Mouse (Mus musculus) midbrain, embryonic 16.5 days (tissue): Measurements from ENCODE around the gene Gm10024. TPM values are rescaled to one million over a fixed set of nuclear protein-coding genes. Genes with fewer than 3 reads are reported as not detected.
"Not testable (repeated sequence)": the region's sequence is repeated elsewhere in the genome, so short reads cannot be mapped to it uniquely, and the experiment has no call there.

ENCODE experiments used
- ATAC-seq: fragments of 200-750 bp; cut with Nextera tagmentation; 2 replicates; pipeline ENCODE4 v1.8.0; 2017; ENCODE audit warnings: moderate TSS enrichment
- H3K27ac ChIP-seq: fragments of 300-500 bp; sonication (generic); 2 replicates; pipeline ENCODE4 v1.5.1; 2014; ENCODE audit warnings: mild to moderate bottlenecking, low read length, mixed read lengths
- H3K27me3 ChIP-seq: fragments of 300-500 bp; sonication (generic); 2 replicates; pipeline ENCODE4 v1.6.1; 2014; ENCODE audit warnings: low read depth, low read length, mixed read lengths; ENCODE audit not compliant: control insufficient read depth, insufficient read depth
- H3K36me3 ChIP-seq: fragments of 300-500 bp; sonication (generic); 2 replicates; pipeline ENCODE4 v1.6.1; 2014; ENCODE audit warnings: mild to moderate bottlenecking, low read length, moderate library complexity, mixed read lengths; ENCODE audit not compliant: control insufficient read depth, insufficient read depth
- H3K4me1 ChIP-seq: fragments of 300-500 bp; sonication (generic); 2 replicates; pipeline ENCODE4 v1.6.1; 2014; ENCODE audit warnings: mild to moderate bottlenecking, low read length, mixed read lengths; ENCODE audit not compliant: control insufficient read depth, insufficient read depth
- H3K4me2 ChIP-seq: fragments of 300-500 bp; sonication (generic); 2 replicates; pipeline ENCODE4 v1.6.1; 2014; ENCODE audit warnings: mild to moderate bottlenecking, low read length, mixed read lengths
- H3K4me3 ChIP-seq: fragments of 300-500 bp; sonication (generic); 2 replicates; pipeline ENCODE4 v1.5.1; 2014; ENCODE audit warnings: low read depth, mild to moderate bottlenecking, low read length, moderate library complexity, mixed read lengths
- H3K9ac ChIP-seq: fragments of 300-500 bp; sonication (generic); 2 replicates; pipeline ENCODE4 v1.6.1; 2014; ENCODE audit warnings: low read depth, low read length, mixed read lengths
- H3K9me3 ChIP-seq: fragments of 300-500 bp; sonication (generic); replicated peaks from 2 replicates; pipeline ENCODE4 v1.6.1; 2014; ENCODE audit warnings: mild to moderate bottlenecking, low read length, mixed read lengths; ENCODE audit not compliant: control insufficient read depth, poor library complexity, severe bottlenecking
- WGBS: fragments of 180-500 bp; shearing (Covaris S2); extraction: QIAGEN DNeasy Blood & Tissue Kit; methylation state at CpG from one replicate; pipeline ENCODE4 v1.1.7; 2014; 5-methylcytosine and 5-hydroxymethylcytosine counted together
- polyA plus RNA-seq: library from polyadenylated mRNA; unstranded; fragments of >200 nt; fragmentation: Nextera tagmentation; extraction: Ambion mirVana; gene quantifications from 2 replicates; pipeline ENCODE4 v1.2.1, GENCODE M21; 2015

Gm10024 gene
- polyA plus RNA-seq, 1 experiment from 2014 or later = not detected

- not testable (repeated sequence) for H3K36me3 ChIP-seq, H3K9me3 ChIP-seq, H3K4me3 ChIP-seq, H3K9ac ChIP-seq, H3K4me1 ChIP-seq, ATAC-seq, H3K4me2 ChIP-seq, H3K27ac ChIP-seq, H3K27me3 ChIP-seq
- WGBS = 87% methylated on average over 1 of the region's 1 CpGs
Measured at GRCm38 (mm10) chr10:77720299-77720698, 9.0 kb downstream of the Gm10024 start, which contains the start of gene Krtap12-1. Krtap12-1 (plus strand) TSS chr10:77720599.

- no peaks in the 10 kb centered on the region for H3K36me3 ChIP-seq
- no peak overlapping the region for H3K9ac ChIP-seq
- WGBS = 82% methylated on average over 8 of the region's 8 CpGs
- H3K4me1 ChIP-seq = no peaks in the 10 kb centered on the region
- no peak overlapping the region for H3K4me3 ChIP-seq
- H3K27ac ChIP-seq = no peak overlapping the region
- ATAC-seq = no peak
- no peaks in the 10 kb centered on the region for H3K27me3 ChIP-seq
- no peaks in the 10 kb centered on the region for H3K9me3 ChIP-seq
- H3K4me2 ChIP-seq = no peak overlapping the region
Measured at GRCm38 (mm10) chr10:77724855-77725254, 13.6 kb downstream of the Gm10024 start.

- Histone ChIP-seq H3K27me3 (no peaks in the 10 kb centered on the region), H3K4me3 (no peak within 1 kb of the TSS), H3K9me3 (no peaks in the 10 kb centered on the region), H3K4me1 (no peaks in the 10 kb centered on the region), H3K9ac (no peak within 1 kb of the TSS), H3K36me3 (no peaks in the 10 kb centered on the region), H3K4me2 (no peak within 1 kb of the TSS), H3K27ac (no peak within 1 kb of the TSS)
- ATAC-seq = no peak
- 42% methylated on average over 3 of the region's 3 CpGs for WGBS
Measured at GRCm38 (mm10) chr10:77726186-77726585, 14.9 kb downstream of the Gm10024 start, which contains the start of gene Gm10100. Gm10100 (plus strand) TSS chr10:77726486.

- Histone ChIP-seq H3K4me3 (no peak overlapping the region), H3K4me2 (no peak overlapping the region), H3K9me3 (no peaks in the 10 kb centered on the region), H3K36me3 (no peaks in the 10 kb centered on the region), H3K9ac (no peak overlapping the region), H3K27ac (no peak overlapping the region), H3K4me1 (no peaks in the 10 kb centered on the region), H3K27me3 (no peaks in the 10 kb centered on the region)
- 72% methylated on average over 4 of the region's 4 CpGs for WGBS
- no peak for ATAC-seq
Measured at GRCm38 (mm10) chr10:77728280-77728679, 17.0 kb downstream of the Gm10024 start.

- Histone ChIP-seq H3K9me3 (no peaks in the 10 kb centered on the region), H3K4me1 (no peaks in the 10 kb centered on the region), H3K27me3 (no peaks in the 10 kb centered on the region), H3K4me2 (no peak overlapping the region), H3K9ac (no peak overlapping the region), H3K27ac (no peak overlapping the region), H3K36me3 (no peaks in the 10 kb centered on the region), H3K4me3 (no peak overlapping the region)
- ATAC-seq = no peak
- WGBS = 49% methylated on average over 4 of the region's 4 CpGs
Measured at GRCm38 (mm10) chr10:77729241-77729640, 18.0 kb downstream of the Gm10024 start.

GRCm38 (mm10) chr10:77735928-77736327 lies 24.7 kb downstream of the Gm10024 start:
- no peaks in the 10 kb centered on the region for H3K36me3 ChIP-seq
- no peaks in the 10 kb centered on the region for H3K4me1 ChIP-seq
- H3K27me3 ChIP-seq = no peaks in the 10 kb centered on the region
- ATAC-seq = no peak
- H3K27ac ChIP-seq = no peak overlapping the region
- no peak overlapping the region for H3K4me2 ChIP-seq
- no peak overlapping the region for H3K9ac ChIP-seq
- no peaks in the 10 kb centered on the region for H3K9me3 ChIP-seq
- H3K4me3 ChIP-seq = no peak overlapping the region
- WGBS = 93% methylated on average over 1 of the region's 1 CpGs

GRCm38 (mm10) chr10:77738929-77739328 lies 27.7 kb downstream of the Gm10024 start:
- ATAC-seq = no peak
- Histone ChIP-seq H3K4me2 (no peak overlapping the region), H3K27ac (no peak overlapping the region), H3K27me3 (no peaks in the 10 kb centered on the region), H3K4me3 (no peak overlapping the region), H3K9me3 (no peaks in the 10 kb centered on the region), H3K36me3 (no peaks in the 10 kb centered on the region), H3K9ac (no peak overlapping the region), H3K4me1 (no peaks in the 10 kb centered on the region)
- WGBS = 91% methylated on average over 4 of the region's 4 CpGs

GRCm38 (mm10) chr10:77741924-77742688 lies 30.8 kb downstream of the Gm10024 start, which contains the start of gene Gm18596:
Gm18596 (minus strand) TSS chr10:77742638.
- H3K4me2 ChIP-seq, H3K9me3 ChIP-seq, H3K4me1 ChIP-seq, H3K27ac ChIP-seq, ATAC-seq, H3K27me3 ChIP-seq, H3K4me3 ChIP-seq, H3K36me3 ChIP-seq, H3K9ac ChIP-seq: not testable (repeated sequence)
- WGBS = 50% methylated on average over 5 of the region's 5 CpGs

GRCm38 (mm10) chr10:77750686-77751085 lies 39.4 kb downstream of the Gm10024 start:
- H3K9ac ChIP-seq, H3K9me3 ChIP-seq, H3K27me3 ChIP-seq, H3K4me2 ChIP-seq, H3K27ac ChIP-seq, H3K4me1 ChIP-seq, H3K36me3 ChIP-seq, H3K4me3 ChIP-seq, ATAC-seq: not testable (repeated sequence)
- WGBS = 88% methylated on average over 1 of the region's 1 CpGs
